Mouse (Mus musculus): Measurements from ENCODE around the gene Ankrd40. TPM values are rescaled to one million over a fixed set of nuclear protein-coding genes. Genes with fewer than 3 reads are reported as not detected.
A peak's percentile ranks its signal among the peaks of the same experiment; 100 is the strongest.

The Ankrd40 gene
- polyA plus RNA-seq, 1 experiment from 2014 or later, result 20.4 TPM

GRCm38 (mm10) chr11:94320969-94321930, 6.6 kb upstream of the Ankrd40 start:
- under 1% methylated on average over 67 of the region's 67 CpGs for WGBS
- Histone ChIP-seq H3K36me3 (ENCODE audit: control insufficient read depth, insufficient read depth, low read length) (peaks cover 8% of the 10 kb centered on the region; the same call in 1 of the 2 replicates), H3K9ac (ENCODE audit: low read length) (peak overlapping the region; percentile 100), H3K27me3 (replicated peaks; ENCODE audit: control insufficient read depth, insufficient read depth, low read length) (no peaks in the 10 kb centered on the region), H3K4me1 (replicated peaks; ENCODE audit: control insufficient read depth, insufficient read depth, low read length) (peaks cover 21% of the 10 kb centered on the region), H3K9me3 (ENCODE audit: control insufficient read depth, low read length) (no peaks in the 10 kb centered on the region), H3K4me3 (ENCODE audit: low read depth, low read length) (peak overlapping the region; percentile 89), H3K27ac (ENCODE audit: low read depth) (peak overlapping the region; percentile 97), H3K4me2 (ENCODE audit: low read length) (peak overlapping the region; percentile 81)
- peak; percentile 60 for DNase-seq (ENCODE audit: low spot score)
- peak; percentile 62 for ATAC-seq (replicated peaks; ENCODE audit: low FRiP score, low TSS enrichment, low read depth)

DNA sequence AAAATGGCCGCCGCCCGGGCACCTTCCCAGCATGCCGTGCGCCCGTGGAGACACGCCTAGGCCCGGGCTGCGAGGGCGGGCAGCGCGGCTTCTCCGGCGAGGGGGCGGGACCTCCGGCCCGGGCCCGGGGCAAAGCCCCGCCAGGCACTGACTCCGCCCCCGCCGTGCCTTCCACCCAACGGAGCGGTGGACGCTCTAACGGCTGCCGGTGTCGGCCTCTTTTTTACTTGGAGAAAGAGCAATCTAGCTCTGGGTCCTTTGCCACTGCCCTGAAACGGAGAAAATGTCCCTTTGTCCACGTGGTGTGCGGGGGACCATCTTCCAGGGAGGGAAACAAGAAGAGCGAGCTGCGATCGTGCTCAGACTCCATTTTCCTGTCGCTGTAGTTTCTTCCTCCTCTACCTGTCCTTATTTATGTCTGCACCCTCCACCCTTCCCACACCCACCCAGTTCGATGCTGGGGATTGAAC, 5.8 kb upstream of the Ankrd40 start, which contains the start of gene Luc7l3:
Luc7l3 (minus strand) TSS at position 58 of the 470 bp plus-strand sequence.
- Histone ChIP-seq H3K4me1 (replicated peaks; ENCODE audit: control insufficient read depth, insufficient read depth, low read length) (peaks cover 19% of the 10 kb centered on the region), H3K4me2 (ENCODE audit: low read length) (peak within 1 kb of the TSS; percentile 81), H3K4me3 (ENCODE audit: low read depth, low read length) (peak within 1 kb of the TSS; percentile 89), H3K27me3 (replicated peaks; ENCODE audit: control insufficient read depth, insufficient read depth, low read length) (no peaks in the 10 kb centered on the region), H3K9ac (ENCODE audit: low read length) (peak within 1 kb of the TSS; percentile 100), H3K27ac (ENCODE audit: low read depth) (peak within 1 kb of the TSS; percentile 97), H3K36me3 (ENCODE audit: control insufficient read depth, insufficient read depth, low read length) (peaks cover 8% of the 10 kb centered on the region; the same call in 1 of the 2 replicates), H3K9me3 (ENCODE audit: control insufficient read depth, low read length) (no peaks in the 10 kb centered on the region)
- ATAC-seq (replicated peaks; ENCODE audit: low FRiP score, low TSS enrichment, low read depth) (peak; percentile 96), DNase-seq (ENCODE audit: low spot score) (peak; percentile 96)
- 0% methylated on average over 36 of the region's 36 CpGs for WGBS

GRCm38 (mm10) chr11:94322636-94323035, 5.2 kb upstream of the Ankrd40 start:
- WGBS, result 33% methylated on average over 5 of the region's 5 CpGs
- DNase-seq (ENCODE audit: low spot score) (no peak), ATAC-seq (replicated peaks; ENCODE audit: low FRiP score, low TSS enrichment, low read depth) (no peak)
- Histone ChIP-seq H3K4me1 (replicated peaks; ENCODE audit: control insufficient read depth, insufficient read depth, low read length) (peaks cover 13% of the 10 kb centered on the region), H3K9me3 (ENCODE audit: control insufficient read depth, low read length) (no peaks in the 10 kb centered on the region), H3K27ac (ENCODE audit: low read depth) (peak overlapping the region; percentile 97), H3K27me3 (replicated peaks; ENCODE audit: control insufficient read depth, insufficient read depth, low read length) (no peaks in the 10 kb centered on the region), H3K4me3 (ENCODE audit: low read depth, low read length) (peak overlapping the region; percentile 89), H3K4me2 (ENCODE audit: low read length) (peak overlapping the region; percentile 81), H3K9ac (ENCODE audit: low read length) (peak overlapping the region; percentile 100), H3K36me3 (ENCODE audit: control insufficient read depth, insufficient read depth, low read length) (peaks cover 5% of the 10 kb centered on the region; the same call in 1 of the 2 replicates)

DNA sequence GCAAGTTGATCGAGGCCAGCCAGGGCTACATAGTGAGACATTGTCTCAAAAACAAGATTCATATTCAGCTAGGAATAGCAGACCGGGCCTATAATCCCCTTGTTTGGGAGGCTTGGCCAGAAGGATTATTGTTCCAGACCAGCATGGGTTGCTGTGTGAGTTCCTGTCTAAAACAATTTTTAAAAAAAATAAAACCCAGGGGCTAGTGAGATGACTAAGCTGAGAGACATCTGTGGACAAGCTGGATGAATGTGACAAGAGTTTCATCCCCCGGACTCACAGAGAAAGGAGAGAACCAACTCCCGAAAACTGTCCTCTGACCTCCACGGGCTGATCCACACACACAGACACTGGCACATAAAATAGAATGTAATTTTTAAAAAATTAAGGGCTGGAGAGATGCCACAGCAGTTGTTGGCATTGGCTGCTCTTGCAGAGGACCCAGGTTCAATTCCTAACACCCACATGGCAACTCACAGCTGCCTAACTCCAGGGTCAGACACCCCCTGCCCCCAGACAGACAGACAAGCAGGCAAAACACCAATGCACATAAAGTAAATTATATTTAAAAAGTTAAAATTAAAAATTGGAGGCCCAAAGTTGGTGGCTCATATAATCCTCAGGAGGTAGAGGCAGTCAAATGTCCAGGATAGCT, 4.4 kb upstream of the Ankrd40 start:
- Histone ChIP-seq H3K4me2 (ENCODE audit: low read length) (no peak overlapping the region), H3K9ac (ENCODE audit: low read length) (no peak overlapping the region), H3K27me3 (replicated peaks; ENCODE audit: control insufficient read depth, insufficient read depth, low read length) (no peaks in the 10 kb centered on the region), H3K4me3 (ENCODE audit: low read depth, low read length) (no peak overlapping the region), H3K4me1 (replicated peaks; ENCODE audit: control insufficient read depth, insufficient read depth, low read length) (peaks cover 6% of the 10 kb centered on the region), H3K27ac (ENCODE audit: low read depth) (no peak overlapping the region), H3K9me3 (ENCODE audit: control insufficient read depth, low read length) (no peaks in the 10 kb centered on the region), H3K36me3 (ENCODE audit: control insufficient read depth, insufficient read depth, low read length) (peaks cover 5% of the 10 kb centered on the region; the same call in 1 of the 2 replicates)
- DNase-seq (ENCODE audit: low spot score) (no peak), ATAC-seq (replicated peaks; ENCODE audit: low FRiP score, low TSS enrichment, low read depth) (no peak)
- 75% methylated on average over 5 of the region's 5 CpGs for WGBS

DNA sequence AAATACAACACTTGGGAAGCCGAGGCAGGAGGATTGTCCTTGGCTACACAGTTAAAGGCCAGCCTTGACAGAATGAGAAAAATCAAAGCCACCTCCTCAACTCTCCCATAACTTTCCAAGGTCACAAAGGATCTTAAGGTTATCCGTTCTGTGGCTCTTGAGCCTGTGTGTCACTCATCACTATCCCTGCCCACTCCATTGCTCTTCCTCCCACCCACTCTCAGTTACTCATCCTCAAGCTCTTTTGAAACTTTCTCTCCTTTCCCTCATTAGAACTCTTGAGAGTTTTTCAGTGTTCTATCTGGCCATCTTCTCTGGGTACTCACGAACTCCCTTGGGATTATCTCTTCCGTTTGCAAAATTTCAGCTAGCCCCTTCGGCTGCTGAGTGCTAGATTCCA, 3.2 kb upstream of the Ankrd40 start:
- no peaks in the 10 kb centered on the region for H3K36me3 ChIP-seq (ENCODE audit: control insufficient read depth, insufficient read depth, low read length)
- 86% methylated on average over 5 of the region's 5 CpGs for WGBS
- ATAC-seq (replicated peaks; ENCODE audit: low FRiP score, low TSS enrichment, low read depth) (no peak), DNase-seq (ENCODE audit: low spot score) (no peak)
- H3K4me1 ChIP-seq (replicated peaks; ENCODE audit: control insufficient read depth, insufficient read depth, low read length), result peaks cover 10% of the 10 kb centered on the region
- no peaks in the 10 kb centered on the region for H3K27me3 ChIP-seq (replicated peaks; ENCODE audit: control insufficient read depth, insufficient read depth, low read length)
- H3K4me2 ChIP-seq (ENCODE audit: low read length), result no peak overlapping the region
- H3K9me3 ChIP-seq (ENCODE audit: control insufficient read depth, low read length), result no peaks in the 10 kb centered on the region
- no peak overlapping the region for H3K4me3 ChIP-seq (ENCODE audit: low read depth, low read length)
- no peak overlapping the region for H3K27ac ChIP-seq (ENCODE audit: low read depth)
- H3K9ac ChIP-seq (ENCODE audit: low read length), result no peak overlapping the region

DNA sequence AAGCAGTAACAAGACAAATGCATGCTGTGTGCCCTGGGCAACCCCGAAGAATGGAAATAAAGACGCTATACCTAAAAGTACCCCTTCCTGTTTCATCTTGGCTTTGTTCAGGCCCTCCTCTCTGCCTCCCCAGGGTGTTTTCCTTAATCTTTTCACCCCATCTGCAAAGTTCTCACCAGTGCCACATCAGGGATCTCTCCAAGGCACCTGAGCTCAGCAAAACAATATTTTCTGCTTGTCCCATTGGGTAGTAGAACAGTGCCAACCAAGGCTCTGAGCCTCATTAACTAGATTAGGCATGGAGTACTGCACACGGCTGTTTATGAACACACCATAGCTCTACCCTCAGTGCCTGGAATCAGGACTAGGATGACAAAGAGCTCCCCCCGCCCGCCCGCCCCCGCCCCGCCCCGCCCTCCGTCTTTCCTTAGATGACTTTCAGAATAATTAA, 815 bp upstream of the Ankrd40 start:
- no peaks in the 10 kb centered on the region for H3K27me3 ChIP-seq (replicated peaks; ENCODE audit: control insufficient read depth, insufficient read depth, low read length)
- ATAC-seq (replicated peaks; ENCODE audit: low FRiP score, low TSS enrichment, low read depth), result no peak
- H3K4me1 ChIP-seq (replicated peaks; ENCODE audit: control insufficient read depth, insufficient read depth, low read length), result peaks cover 22% of the 10 kb centered on the region
- peak overlapping the region; percentile 95 for H3K9ac ChIP-seq (ENCODE audit: low read length)
- H3K4me2 ChIP-seq (ENCODE audit: low read length), result peak overlapping the region; percentile 74
- peak overlapping the region; percentile 97 for H3K27ac ChIP-seq (ENCODE audit: low read depth)
- DNase-seq (ENCODE audit: low spot score), result peak; percentile 68
- no peaks in the 10 kb centered on the region for H3K9me3 ChIP-seq (ENCODE audit: control insufficient read depth, low read length)
- H3K36me3 ChIP-seq (ENCODE audit: control insufficient read depth, insufficient read depth, low read length), result no peaks in the 10 kb centered on the region
- H3K4me3 ChIP-seq (ENCODE audit: low read depth, low read length), result peak overlapping the region; percentile 69
- 5% methylated on average over 10 of the region's 10 CpGs for WGBS

DNA sequence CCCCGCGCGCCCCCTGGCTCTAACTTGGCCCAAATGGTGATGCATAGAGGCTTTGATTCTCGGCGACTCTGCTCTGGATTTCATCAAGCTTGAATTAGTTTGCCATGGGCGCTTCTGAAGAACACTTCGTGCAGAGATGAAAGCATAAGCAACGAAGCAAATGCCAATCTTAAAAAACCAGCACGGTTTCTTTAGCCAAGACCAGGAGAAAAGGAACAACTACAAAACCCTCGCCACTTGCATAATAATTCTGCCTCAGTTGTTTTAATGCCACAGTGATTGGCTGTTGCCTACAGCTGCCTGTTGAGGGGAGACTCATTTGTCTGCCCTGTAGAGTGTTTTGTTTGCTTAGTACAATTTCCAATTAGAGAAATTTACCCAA, 834 bp downstream of the Ankrd40 start:
- Histone ChIP-seq H3K36me3 (ENCODE audit: control insufficient read depth, insufficient read depth, low read length) (0 out of 2 replicates have a peak, but pooled peaks cover under 1% of the 10 kb centered on the region), H3K27me3 (replicated peaks; ENCODE audit: control insufficient read depth, insufficient read depth, low read length) (no peaks in the 10 kb centered on the region), H3K9ac (ENCODE audit: low read length) (peak overlapping the region; percentile 95), H3K4me2 (ENCODE audit: low read length) (peak overlapping the region; percentile 74), H3K9me3 (ENCODE audit: control insufficient read depth, low read length) (no peaks in the 10 kb centered on the region), H3K27ac (ENCODE audit: low read depth) (peak overlapping the region; percentile 97), H3K4me1 (replicated peaks; ENCODE audit: control insufficient read depth, insufficient read depth, low read length) (peaks cover 22% of the 10 kb centered on the region), H3K4me3 (ENCODE audit: low read depth, low read length) (peak overlapping the region; percentile 69)
- ATAC-seq (replicated peaks; ENCODE audit: low FRiP score, low TSS enrichment, low read depth) (no peak), DNase-seq (ENCODE audit: low spot score) (no peak)
- 2% methylated on average over 10 of the region's 10 CpGs for WGBS

DNA sequence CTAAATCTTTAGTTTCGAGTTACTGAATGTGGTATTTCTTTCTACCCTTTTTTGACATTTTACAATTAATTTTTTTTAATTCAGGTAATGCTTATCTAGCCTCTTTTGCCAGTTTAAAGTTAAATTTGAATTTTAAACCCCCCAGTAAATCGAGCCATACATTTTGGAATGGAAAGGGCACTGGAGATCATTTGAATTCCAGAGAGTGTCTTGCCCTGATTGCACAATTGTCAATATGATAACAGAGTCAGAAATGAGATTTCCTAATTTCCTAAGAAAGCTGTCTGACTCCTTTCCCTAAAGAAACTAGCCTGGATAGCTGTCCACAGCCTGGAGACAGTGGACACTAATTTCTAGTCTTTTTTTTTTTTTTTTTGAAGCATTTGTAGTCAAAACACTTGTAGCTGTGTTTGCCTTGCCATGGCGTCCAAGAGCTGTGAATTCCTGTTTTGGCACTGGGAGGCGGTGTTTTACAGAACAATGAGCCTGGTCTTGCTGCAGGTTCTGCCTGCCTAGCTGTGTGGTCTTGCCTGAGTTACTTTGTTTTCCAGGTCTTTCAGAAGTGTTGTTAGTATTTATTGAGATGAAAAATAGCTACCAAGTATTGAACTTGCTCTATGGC, 1.6 kb downstream of the Ankrd40 start:
- Histone ChIP-seq H3K9ac (ENCODE audit: low read length) (no peak overlapping the region), H3K4me2 (ENCODE audit: low read length) (peak overlapping the region; percentile 74), H3K4me1 (replicated peaks; ENCODE audit: control insufficient read depth, insufficient read depth, low read length) (peaks cover 22% of the 10 kb centered on the region), H3K4me3 (ENCODE audit: low read depth, low read length) (peak overlapping the region; percentile 69; the same call in 1 of the 2 replicates), H3K36me3 (ENCODE audit: control insufficient read depth, insufficient read depth, low read length) (peaks cover 6% of the 10 kb centered on the region), H3K9me3 (ENCODE audit: control insufficient read depth, low read length) (no peaks in the 10 kb centered on the region), H3K27me3 (replicated peaks; ENCODE audit: control insufficient read depth, insufficient read depth, low read length) (no peaks in the 10 kb centered on the region), H3K27ac (ENCODE audit: low read depth) (no peak overlapping the region)
- WGBS, result 53% methylated on average over 4 of the region's 4 CpGs
- ATAC-seq (replicated peaks; ENCODE audit: low FRiP score, low TSS enrichment, low read depth), result no peak
- no peak for DNase-seq (ENCODE audit: low spot score)

Data from intestine, embryonic 14.5 days (tissue).